In the genomic region with DNA sequence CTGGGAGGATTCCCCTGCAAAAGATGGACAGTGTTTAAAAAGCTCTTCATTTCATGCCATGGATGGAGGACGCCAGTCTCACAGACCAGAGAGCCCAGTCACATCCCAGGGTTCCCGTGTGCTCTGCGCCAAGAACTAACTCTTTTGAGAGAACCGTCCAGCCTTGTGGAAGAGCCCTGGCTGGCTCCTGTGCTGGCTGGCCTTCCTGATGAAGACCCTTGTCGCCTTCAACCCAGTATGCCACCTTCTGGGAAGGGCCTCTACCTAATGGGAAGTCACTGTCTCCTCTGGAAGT, we compare ENCODE assay signal across 14 mouse cellular contexts. TPM values are rescaled to one million over a fixed set of nuclear protein-coding genes. Genes with fewer than 3 reads are reported as not detected.
DNase-seq lines count a peak whose midpoint lies in the region; ATAC-seq and TF ChIP-seq lines count a peak whose summit lies in the region.
"Had no signal": no experiment of that assay in that cellular context is flagged by ENCODE, and none has a peak within 500 bp of the region (broad histone marks: within the 10 kb centered on the region; RNA-seq: fewer than 3 reads in every experiment).

No protein-coding gene starts in this region.

- H3K27me3 ChIP-seq in hindbrain, embryonic 11.5 days (ENCODE audit: control insufficient read depth, insufficient read depth, low read length) = no peaks in the 10 kb centered on the region
- no peaks in the 10 kb centered on the region for H3K27me3 ChIP-seq in hindbrain, embryonic 10.5 days (ENCODE audit: insufficient read depth, poor library complexity, severe bottlenecking)
- peaks cover 4% of the 10 kb centered on the region for H3K27me3 ChIP-seq in forebrain, embryonic 10.5 days (ENCODE audit: poor library complexity, severe bottlenecking)
- no peaks in the 10 kb centered on the region for H3K27me3 ChIP-seq in hindbrain, embryonic 13.5 days
- no peaks in the 10 kb centered on the region for H3K27me3 ChIP-seq in midbrain, postnatal 0 days (ENCODE audit: insufficient read depth, low read length)
- H3K27me3 ChIP-seq in heart, adult 2 months (ENCODE audit: control insufficient read depth, insufficient read depth, low read length) = peaks cover 1% of the 10 kb centered on the region; the same call in 1 of the 2 replicates
- no peaks in the 10 kb centered on the region for H3K27me3 ChIP-seq in heart, embryonic 11.5 days (ENCODE audit: control insufficient read depth, insufficient read depth, low read length)
- H3K27me3 ChIP-seq: heart, embryonic 13.5 days; liver, embryonic 15.5 days had no signal

- intact Hi-C loops in heart, adult 2 months (cut with DNase I) = no loop called here

- no peak for TF ChIP-seq POLR2A in heart, adult 2 months (IDR thresholded peaks at IDR 0.05; ENCODE audit: insufficient read depth, low read depth, low read length)

- no peak for TF ChIP-seq CTCF in midbrain, postnatal 0 days (IDR thresholded peaks at IDR 0.05)
- no peak for TF ChIP-seq CTCF in heart, adult 2 months (IDR thresholded peaks at IDR 0.05)

- WGBS in hindbrain, embryonic 11.5 days = 84% methylated on average over 5 of the region's 5 CpGs
- 85% methylated on average over 5 of the region's 5 CpGs for WGBS in hindbrain, embryonic 10.5 days
- WGBS in forebrain, embryonic 10.5 days = 78% methylated on average over 5 of the region's 5 CpGs
- 86% methylated on average over 5 of the region's 5 CpGs for WGBS in hindbrain, embryonic 13.5 days
- 76% methylated on average over 5 of the region's 5 CpGs for WGBS in midbrain, postnatal 0 days
- 85% methylated on average over 5 of the region's 5 CpGs for WGBS in heart, adult 2 months
- 83% methylated on average over 5 of the region's 5 CpGs for WGBS in heart, embryonic 11.5 days (ENCODE audit: insufficient replicate concordance)

- TF ChIP-seq EP300 in heart, adult 2 months (IDR thresholded peaks at IDR 0.05; ENCODE audit: insufficient read depth, low read depth, low read length) = no peak

- no peak overlapping the region for H3K4me3 ChIP-seq in hindbrain, embryonic 11.5 days (ENCODE audit: low read depth, low read length)
- H3K4me3 ChIP-seq in hindbrain, embryonic 10.5 days = no peak overlapping the region
- H3K4me3 ChIP-seq in forebrain, embryonic 10.5 days = no peak overlapping the region
- H3K4me3 ChIP-seq in hindbrain, embryonic 13.5 days = peak overlapping the region; percentile 36; the same call in 1 of the 2 replicates
- H3K4me3 ChIP-seq in midbrain, postnatal 0 days (ENCODE audit: low read depth, low read length) = no peak overlapping the region
- no peak overlapping the region for H3K4me3 ChIP-seq in heart, adult 2 months
- H3K4me3 ChIP-seq in heart, embryonic 11.5 days (ENCODE audit: low read depth, low read length) = no peak overlapping the region
- H3K4me3 ChIP-seq: liver, embryonic 15.5 days had no signal

- no peaks in the 10 kb centered on the region for H3K9me3 ChIP-seq in hindbrain, embryonic 11.5 days (ENCODE audit: control insufficient read depth, low read length)
- H3K9me3 ChIP-seq in hindbrain, embryonic 10.5 days = no peaks in the 10 kb centered on the region
- no peaks in the 10 kb centered on the region for H3K9me3 ChIP-seq in forebrain, embryonic 10.5 days
- no peaks in the 10 kb centered on the region for H3K9me3 ChIP-seq in hindbrain, embryonic 13.5 days
- H3K9me3 ChIP-seq in midbrain, postnatal 0 days (ENCODE audit: low read length) = no peaks in the 10 kb centered on the region
- no peaks in the 10 kb centered on the region for H3K9me3 ChIP-seq in heart, embryonic 11.5 days (replicated peaks; ENCODE audit: control insufficient read depth, low read length)
- H3K9me3 ChIP-seq: heart, embryonic 13.5 days; liver, embryonic 15.5 days had no signal

- H3K4me1 ChIP-seq in hindbrain, embryonic 11.5 days (replicated peaks; ENCODE audit: control insufficient read depth, insufficient read depth, low read length) = no peaks in the 10 kb centered on the region
- peaks cover 16% of the 10 kb centered on the region for H3K4me1 ChIP-seq in hindbrain, embryonic 10.5 days (replicated peaks)
- H3K4me1 ChIP-seq in forebrain, embryonic 10.5 days = peaks cover 15% of the 10 kb centered on the region
- H3K4me1 ChIP-seq in hindbrain, embryonic 13.5 days (replicated peaks) = peaks cover 17% of the 10 kb centered on the region
- peaks cover 7% of the 10 kb centered on the region for H3K4me1 ChIP-seq in midbrain, postnatal 0 days (ENCODE audit: insufficient read depth, low read length)
- H3K4me1 ChIP-seq in heart, adult 2 months (ENCODE audit: control insufficient read depth, insufficient read depth, low read length) = no peaks in the 10 kb centered on the region
- H3K4me1 ChIP-seq in heart, embryonic 11.5 days (ENCODE audit: control insufficient read depth, insufficient read depth, low read length) = no peaks in the 10 kb centered on the region
- H3K4me1 ChIP-seq: liver, embryonic 15.5 days had no signal

- no peaks in the 10 kb centered on the region for H3K79me2 ChIP-seq in heart, adult 2 months (replicated peaks; ENCODE audit: control insufficient read depth, insufficient read depth, low read length)

- no peak overlapping the region for H3K27ac ChIP-seq in hindbrain, embryonic 11.5 days (ENCODE audit: low read depth, low read length)
- H3K27ac ChIP-seq in hindbrain, embryonic 10.5 days = no peak overlapping the region; the same call in 1 of the 2 replicates
- H3K27ac ChIP-seq in forebrain, embryonic 10.5 days = peak overlapping the region; percentile 48; the same call in 1 of the 2 replicates
- peak overlapping the region; percentile 96 for H3K27ac ChIP-seq in hindbrain, embryonic 13.5 days
- H3K27ac ChIP-seq in midbrain, postnatal 0 days (ENCODE audit: low read depth, low read length) = peak overlapping the region; percentile 83
- no peak overlapping the region for H3K27ac ChIP-seq in heart, adult 2 months
- H3K27ac ChIP-seq in heart, embryonic 11.5 days (ENCODE audit: low read depth, low read length) = no peak overlapping the region
- H3K27ac ChIP-seq: heart, embryonic 13.5 days; liver, embryonic 15.5 days had no signal

- no peak overlapping the region for H3K9ac ChIP-seq in hindbrain, embryonic 11.5 days (ENCODE audit: low read depth, low read length)
- H3K9ac ChIP-seq in hindbrain, embryonic 13.5 days = peak overlapping the region; percentile 74; the same call in 1 of the 2 replicates
- H3K9ac ChIP-seq in midbrain, postnatal 0 days (replicated peaks; ENCODE audit: low read length, poor library complexity, severe bottlenecking) = no peak overlapping the region
- no peak overlapping the region for H3K9ac ChIP-seq in heart, adult 2 months (ENCODE audit: low read depth, low read length)
- H3K9ac ChIP-seq in heart, embryonic 11.5 days (ENCODE audit: low read depth, low read length) = no peak overlapping the region
- H3K9ac ChIP-seq: liver, embryonic 15.5 days had no signal

- no peak for DNase-seq in hindbrain, embryonic 11.5 days (ENCODE audit: low spot score)
- no peak for DNase-seq in hindbrain, embryonic 10.5 days (ENCODE audit: low spot score)
- DNase-seq in forebrain, embryonic 10.5 days (ENCODE audit: extremely low spot score, low spot score) = no peak
- DNase-seq in midbrain, postnatal 0 days (ENCODE audit: low spot score) = no peak
- no peak for DNase-seq in heart, adult 2 months
- DNase-seq in heart, adult 11 months = no peak
- DNase-seq: gastrocnemius, postnatal 14 days; kidney, postnatal 14 days; thymus, postnatal 36 days had no signal

- no peaks in the 10 kb centered on the region for H3K36me3 ChIP-seq in hindbrain, embryonic 11.5 days (ENCODE audit: control insufficient read depth, insufficient read depth, low read length)
- no peaks in the 10 kb centered on the region for H3K36me3 ChIP-seq in hindbrain, embryonic 10.5 days
- H3K36me3 ChIP-seq in forebrain, embryonic 10.5 days (replicated peaks) = no peaks in the 10 kb centered on the region
- H3K36me3 ChIP-seq in hindbrain, embryonic 13.5 days = no peaks in the 10 kb centered on the region
- no peaks in the 10 kb centered on the region for H3K36me3 ChIP-seq in midbrain, postnatal 0 days (ENCODE audit: insufficient read depth, low read length)
- no peaks in the 10 kb centered on the region for H3K36me3 ChIP-seq in heart, adult 2 months (ENCODE audit: control insufficient read depth, insufficient read depth, low read length)
- no peaks in the 10 kb centered on the region for H3K36me3 ChIP-seq in heart, embryonic 11.5 days (ENCODE audit: control insufficient read depth, insufficient read depth, low read length)
- H3K36me3 ChIP-seq: heart, embryonic 13.5 days; liver, embryonic 15.5 days had no signal

- 0 out of 2 replicates have a peak, but pooled peaks have one; percentile 17 for ATAC-seq in hindbrain, embryonic 11.5 days (ENCODE audit: low FRiP score)
- ATAC-seq in hindbrain, embryonic 13.5 days (ENCODE audit: low FRiP score) = peak; percentile 21; the same call in 1 of the 2 replicates
- no peak for ATAC-seq in midbrain, postnatal 0 days (ENCODE audit: low FRiP score)
- no peak for ATAC-seq in heart, embryonic 11.5 days (replicated peaks; ENCODE audit: insufficient number of reproducible peaks, low FRiP score, low TSS enrichment)
- ATAC-seq: inflammation-experienced regulatory T-cells, adult 6 months had no signal

- no peak overlapping the region for H3K4me2 ChIP-seq in hindbrain, embryonic 11.5 days (replicated peaks; ENCODE audit: low read depth, low read length)
- peak overlapping the region; percentile 57 for H3K4me2 ChIP-seq in hindbrain, embryonic 13.5 days
- peak overlapping the region; percentile 46 for H3K4me2 ChIP-seq in midbrain, postnatal 0 days (ENCODE audit: low read depth, low read length, poor library complexity, severe bottlenecking)
- no peak overlapping the region for H3K4me2 ChIP-seq in heart, embryonic 11.5 days
- H3K4me2 ChIP-seq: liver, embryonic 15.5 days had no signal

RNA-seq across cellular contexts. Expression of gene Tfb1m, which starts 54.1 kb away (rescaled TPM):
- 19.8 and 21.9 TPM in 2 replicates for polyA plus RNA-seq in hindbrain, embryonic 11.5 days (2014; fragmentation: Nextera tagmentation; extraction: Ambion mirVana)
- 17.5 and 19.7 TPM in 2 replicates for polyA plus RNA-seq in hindbrain, embryonic 10.5 days (2016; fragmentation: Nextera tagmentation; extraction: Ambion mirVana)
- polyA plus RNA-seq in forebrain, embryonic 10.5 days (2016; fragmentation: Nextera tagmentation; extraction: Ambion mirVana) = 23.5 and 27.2 TPM in 2 replicates
- 14.0 and 14.5 TPM in 2 replicates for polyA plus RNA-seq in hindbrain, embryonic 13.5 days (2015; fragmentation: Nextera tagmentation; extraction: Ambion mirVana)
- total RNA-seq in midbrain, postnatal 0 days (2014; rRNA removed) = 9.6 and 12.4 TPM in 2 replicates
- 7.9 and 8.7 TPM in 2 replicates for polyA plus RNA-seq in midbrain, postnatal 0 days (2015; fragmentation: Nextera tagmentation; extraction: Ambion mirVana)
- 10 to 100 TPM in 1 of 2 experiments, 1 to 10 TPM in 1; 9.7 to 11.0 TPM for total RNA-seq in heart, adult 2 months (2021)
- polyA plus RNA-seq in heart, adult 2 months (2012; rRNA removed) = 4.8 and 8.2 TPM in 2 replicates
- 20.8 and 21.0 TPM in 2 replicates for polyA plus RNA-seq in heart, embryonic 11.5 days (2014; fragmentation: Nextera tagmentation; extraction: Ambion mirVana)

Comparison
In these comparisons a context has a peak if more than half of its experiments do, and no peak if none do; other contexts are left out.
1. H3K27ac ChIP-seq: peak in forebrain, embryonic 10.5 days (single experiment), hindbrain, embryonic 13.5 days (single experiment) and midbrain, postnatal 0 days (single experiment); none in hindbrain, embryonic 11.5 days (single experiment), hindbrain, embryonic 10.5 days (single experiment), heart, adult 2 months (single experiment) and heart, embryonic 11.5 days (single experiment).
2. H3K4me2 ChIP-seq: peak in hindbrain, embryonic 13.5 days (single experiment) and midbrain, postnatal 0 days (single experiment); none in hindbrain, embryonic 11.5 days (single experiment) and heart, embryonic 11.5 days (single experiment).
3. ATAC-seq: peak in hindbrain, embryonic 11.5 days (single experiment) and hindbrain, embryonic 13.5 days (single experiment); none in midbrain, postnatal 0 days (single experiment) and heart, embryonic 11.5 days (single experiment).